Mouse (Mus musculus) embryonic fibroblast, embryonic 13.5 days (primary cell): ENCODE data around the gene Sipa1l3.

Experiments
- CTCF ChIP-seq: IDR thresholded peaks from 2 replicates; pipeline ENCODE4 v1.5.1; 2011; ENCODE audit warnings: mild to moderate bottlenecking, control low read depth, low read length, moderate library complexity, borderline replicate concordance; ENCODE audit not compliant: insufficient read depth
- POLR2A ChIP-seq: IDR thresholded peaks from 2 replicates; pipeline ENCODE4 v1.6.1; 2011; ENCODE audit warnings: low read depth, mild to moderate bottlenecking, control low read depth, low read length, moderate library complexity

DNA sequence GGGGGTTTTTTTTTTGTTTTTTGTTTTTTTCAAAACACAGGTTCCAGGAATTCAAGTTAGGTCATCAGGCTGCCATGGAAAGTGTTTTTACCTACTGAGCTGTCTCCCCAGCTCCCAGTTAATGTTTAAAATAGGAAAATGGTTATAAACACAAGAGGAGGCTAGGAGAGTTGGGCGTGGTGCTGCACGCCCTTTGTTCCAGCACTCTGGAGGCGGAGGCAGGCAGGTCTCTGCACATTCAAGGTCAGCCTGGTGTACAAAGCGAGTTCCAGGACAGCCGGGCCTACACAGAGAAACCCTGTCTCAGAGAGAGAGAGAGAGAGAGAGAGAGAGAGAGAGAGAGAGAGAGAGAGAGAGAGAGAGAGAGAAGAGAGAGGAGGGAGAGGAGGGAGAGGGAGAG, 22.7 kb upstream of the Sipa1l3 start:
- no peak for TF ChIP-seq CTCF
- TF ChIP-seq POLR2A: no peak
